Mouse (Mus musculus) thymus, adult 2 months (tissue): ENCODE data around the gene Cmss1.

Experiments
- CTCF ChIP-seq: fragments of 200-500 bp; IDR thresholded peaks from 2 replicates; pipeline ENCODE4 v1.5.1; 2012; ENCODE audit warnings: mild to moderate bottlenecking, control low read depth, low read length, moderate library complexity, borderline replicate concordance; ENCODE audit not compliant: control insufficient read depth, poor library complexity, insufficient read depth; ENCODE audit errors: extremely low read depth
- POLR2A ChIP-seq: fragments of 200-500 bp; IDR thresholded peaks from 2 replicates; pipeline ENCODE4 v1.6.1; 2012; ENCODE audit warnings: mild to moderate bottlenecking, low read length, control low read depth, moderate library complexity; ENCODE audit not compliant: control insufficient read depth, poor library complexity, insufficient read depth; ENCODE audit errors: extremely low read depth

DNA sequence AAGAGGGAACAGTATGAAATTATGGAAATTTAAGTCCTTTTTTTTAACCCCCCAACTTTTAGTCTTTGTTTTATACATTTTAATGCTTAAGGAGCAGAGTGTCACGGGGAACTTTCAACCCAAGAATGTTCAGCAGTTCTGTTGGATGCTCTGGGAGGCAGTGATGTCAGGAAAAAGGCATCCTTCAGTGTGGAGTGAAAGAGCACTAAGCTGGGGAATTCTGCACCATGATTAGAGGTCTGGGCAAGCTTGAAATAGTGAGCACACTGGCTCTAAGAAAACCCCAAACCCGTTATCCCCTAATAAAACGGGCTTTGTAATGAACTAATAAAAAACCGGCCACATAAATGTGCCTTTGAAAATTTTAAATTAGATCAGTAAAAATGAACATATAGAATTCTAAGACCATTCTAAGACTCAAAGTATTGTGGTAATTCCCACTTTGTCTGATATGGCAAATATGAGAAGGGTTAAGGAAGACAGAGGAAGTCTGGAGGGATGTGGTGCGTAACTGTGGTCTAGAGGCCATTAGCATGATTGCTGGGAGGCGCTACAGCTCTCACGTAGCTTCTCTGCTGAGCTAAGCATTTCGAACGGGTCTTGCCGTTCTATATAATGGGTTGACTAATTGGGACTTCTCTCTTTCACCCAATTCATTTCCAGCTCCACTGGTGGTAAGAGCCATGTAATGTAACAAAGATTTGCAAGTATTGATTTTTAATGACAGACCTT is 165.8 kb downstream of the Cmss1 start:
- no peak for TF ChIP-seq POLR2A
- no peak for TF ChIP-seq CTCF
